Mouse (Mus musculus) frontal cortex, adult (tissue): ENCODE measurements around the gene Pde8b.

ENCODE experiments used
- ATAC-seq: cut with Nextera tagmentation; 2 replicates; pipeline ENCODE4 v1.9.2; 2017; ENCODE audit warnings: mild to moderate bottlenecking, moderate library complexity, mixed read lengths; ENCODE audit not compliant: low TSS enrichment

Gene Pde8b

GRCm38 (mm10) chr13:95140460-95141079 lies 109.6 kb downstream of the Pde8b start:
- ATAC-seq: no peak

DNA sequence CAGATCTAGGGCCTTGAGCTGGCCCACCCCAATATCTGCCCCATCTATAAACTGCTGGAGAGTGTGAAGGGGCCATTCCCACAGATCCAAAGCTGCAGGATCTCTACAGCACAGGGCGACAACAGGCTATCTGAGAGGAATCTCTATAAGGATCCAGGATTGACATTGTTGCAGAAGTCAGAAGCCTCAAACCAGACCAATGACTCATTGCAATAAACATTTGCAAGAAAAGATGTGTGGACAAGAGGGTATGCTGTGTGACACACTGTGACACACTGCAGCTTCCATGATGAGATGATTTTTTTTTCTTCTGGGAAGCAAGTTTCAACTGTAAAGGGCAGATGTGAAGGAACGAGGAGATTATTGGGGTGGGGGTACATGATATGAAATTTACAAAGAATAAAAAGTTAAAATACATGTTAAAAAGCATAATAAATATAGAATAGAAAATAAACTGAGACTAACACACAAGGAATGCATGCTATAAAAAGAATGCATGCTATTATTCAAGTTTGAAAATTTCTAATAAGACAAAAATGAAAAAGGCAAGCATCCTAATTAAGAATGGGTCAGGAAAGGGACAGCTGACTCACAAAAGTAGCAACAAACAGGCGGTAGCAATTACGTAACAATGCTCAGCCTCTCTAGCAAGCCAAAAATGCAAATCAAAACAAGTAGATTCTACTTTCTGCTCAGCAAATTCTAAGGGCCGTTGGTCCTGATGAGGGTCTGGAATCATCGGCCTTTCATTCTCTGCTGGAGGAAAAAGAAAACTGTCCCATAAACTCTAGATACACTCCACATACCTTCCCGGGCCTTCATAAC lies 114.6 kb downstream of the Pde8b start:
- 0 out of 2 replicates have a peak, but pooled peaks have one; percentile 13 for ATAC-seq

GRCm38 (mm10) chr13:95131848-95132247 lies 118.3 kb downstream of the Pde8b start:
- ATAC-seq: no peak

DNA sequence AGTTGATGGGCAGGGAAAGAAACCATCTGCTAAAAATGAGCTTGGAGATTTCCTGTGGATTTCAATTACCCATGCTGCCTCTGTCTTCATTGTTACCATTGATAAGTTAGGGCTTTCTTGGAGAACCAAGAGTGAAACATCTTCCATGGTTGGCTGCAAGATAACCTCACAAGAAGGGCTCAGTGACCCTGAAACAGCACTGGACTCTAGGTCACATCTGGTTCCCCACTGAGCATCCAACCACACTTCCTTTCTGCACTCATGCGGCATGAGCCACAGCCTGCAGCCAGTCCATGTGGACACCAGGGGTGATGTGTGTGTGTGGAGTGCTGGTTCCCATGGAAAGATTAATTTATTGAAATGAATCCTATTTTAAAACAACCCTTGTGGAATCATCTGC lies 119.1 kb downstream of the Pde8b start:
- ATAC-seq: no peak

- ATAC-seq: peak; percentile 5; the same call in 1 of the 2 replicates
Observed at GRCm38 (mm10) chr13:95127288-95127687, 122.8 kb downstream of the Pde8b start.

- peak; percentile 74 for ATAC-seq
Observed at GRCm38 (mm10) chr13:95126801-95127200, 123.3 kb downstream of the Pde8b start.

- ATAC-seq: no peak
Observed at GRCm38 (mm10) chr13:95125546-95126215, 124.5 kb downstream of the Pde8b start.

- no peak for ATAC-seq
Observed at GRCm38 (mm10) chr13:95120570-95120969, 129.6 kb downstream of the Pde8b start.

DNA sequence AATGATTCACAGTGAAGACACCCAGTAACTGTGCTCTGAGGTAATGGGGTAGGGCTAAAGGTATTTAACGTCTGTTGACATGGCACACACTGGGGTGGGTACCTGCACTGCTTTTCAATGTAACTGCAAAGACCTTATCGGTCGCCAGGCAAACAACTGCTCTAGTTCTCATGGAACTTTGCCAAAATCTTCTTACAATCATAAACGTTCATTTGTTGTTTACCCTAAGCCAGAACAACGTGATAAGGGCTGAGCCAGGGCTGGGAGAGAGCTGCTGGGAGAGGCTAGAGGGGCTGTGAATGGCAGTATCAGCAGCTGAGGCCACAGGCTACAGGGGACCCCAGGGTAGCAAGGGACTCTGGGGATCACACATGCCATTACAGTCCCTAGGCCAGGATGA lies 136.4 kb downstream of the Pde8b start:
- no peak for ATAC-seq

GRCm38 (mm10) chr13:95109555-95109954 lies 140.6 kb downstream of the Pde8b start:
- ATAC-seq: no peak

- ATAC-seq: peak; percentile 11; the same call in 1 of the 2 replicates
Observed at GRCm38 (mm10) chr13:95108035-95108434, 142.1 kb downstream of the Pde8b start.

GRCm38 (mm10) chr13:95104865-95105264 lies 145.3 kb downstream of the Pde8b start:
- no peak for ATAC-seq

DNA sequence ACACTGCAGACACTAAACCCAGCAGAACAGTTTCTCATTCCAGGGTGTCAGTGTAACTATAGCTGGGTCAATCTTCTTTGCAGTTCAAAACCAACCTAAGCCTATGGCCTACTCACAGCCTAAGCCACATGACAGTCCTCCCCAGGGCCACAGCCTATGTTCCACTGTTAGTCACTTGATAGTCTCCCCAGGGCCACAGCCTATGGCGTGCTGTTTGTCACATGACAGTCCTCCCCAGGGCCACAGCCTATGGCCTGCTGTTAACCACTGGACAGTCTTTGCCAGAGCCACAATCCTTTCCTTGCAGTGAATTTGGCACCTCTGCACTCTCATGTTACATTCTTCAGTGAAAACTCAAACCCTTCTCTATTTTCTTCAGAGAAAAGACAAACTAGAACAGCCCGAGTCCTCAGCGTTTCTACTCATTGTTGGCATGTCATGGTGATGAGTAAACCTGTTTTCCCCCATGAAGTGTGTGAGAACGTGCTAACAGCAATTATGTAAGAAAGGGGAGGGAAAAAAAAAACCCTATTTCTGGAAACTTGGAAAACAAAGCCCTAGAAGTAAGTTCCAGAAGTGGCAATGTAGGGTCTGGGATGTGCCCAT lies 147.0 kb downstream of the Pde8b start:
- ATAC-seq: peak; percentile 65

GRCm38 (mm10) chr13:95101315-95101714 lies 148.8 kb downstream of the Pde8b start:
- no peak for ATAC-seq

DNA sequence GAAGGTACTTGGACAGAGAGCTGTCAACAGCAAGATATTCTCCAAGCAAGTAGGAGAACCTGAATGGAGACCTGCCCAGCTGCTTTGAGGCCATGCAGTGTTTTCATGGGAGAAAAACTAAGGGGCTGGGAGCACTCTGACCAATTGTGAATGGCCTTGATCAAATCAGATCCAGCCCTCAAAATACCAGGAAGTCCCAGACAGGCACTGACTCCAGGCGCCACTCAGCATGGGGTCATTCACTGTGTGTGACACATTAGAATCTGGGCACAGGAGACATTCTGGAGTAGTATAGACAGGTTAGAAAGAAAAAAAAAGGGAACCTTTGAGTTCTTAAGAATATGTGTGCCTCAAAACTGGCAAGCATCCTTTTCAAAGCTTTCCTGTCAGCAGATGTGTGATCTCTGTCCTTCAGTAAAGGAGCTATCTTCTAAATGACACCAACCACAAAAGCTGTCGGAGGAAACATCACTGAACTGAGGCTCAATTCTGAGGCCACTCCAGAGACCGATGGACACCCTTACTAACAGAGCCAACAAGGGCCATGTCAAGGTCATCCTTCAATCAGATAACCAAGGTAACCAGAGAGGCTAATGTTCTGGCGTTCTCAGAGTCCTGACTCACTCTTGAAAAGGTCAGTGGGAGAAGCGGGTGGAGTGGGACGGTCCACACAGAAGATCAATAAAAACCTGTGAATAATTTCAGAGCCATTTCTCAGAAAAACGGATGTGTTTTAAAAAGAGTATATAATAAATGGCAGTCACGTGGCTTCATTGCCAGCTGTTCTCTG lies 151.0 kb downstream of the Pde8b start:
- no peak for ATAC-seq

- ATAC-seq: no peak
Observed at GRCm38 (mm10) chr13:95096646-95097045, 153.5 kb downstream of the Pde8b start.

GRCm38 (mm10) chr13:95095860-95096259 lies 154.3 kb downstream of the Pde8b start:
- peak; percentile 53 for ATAC-seq

DNA sequence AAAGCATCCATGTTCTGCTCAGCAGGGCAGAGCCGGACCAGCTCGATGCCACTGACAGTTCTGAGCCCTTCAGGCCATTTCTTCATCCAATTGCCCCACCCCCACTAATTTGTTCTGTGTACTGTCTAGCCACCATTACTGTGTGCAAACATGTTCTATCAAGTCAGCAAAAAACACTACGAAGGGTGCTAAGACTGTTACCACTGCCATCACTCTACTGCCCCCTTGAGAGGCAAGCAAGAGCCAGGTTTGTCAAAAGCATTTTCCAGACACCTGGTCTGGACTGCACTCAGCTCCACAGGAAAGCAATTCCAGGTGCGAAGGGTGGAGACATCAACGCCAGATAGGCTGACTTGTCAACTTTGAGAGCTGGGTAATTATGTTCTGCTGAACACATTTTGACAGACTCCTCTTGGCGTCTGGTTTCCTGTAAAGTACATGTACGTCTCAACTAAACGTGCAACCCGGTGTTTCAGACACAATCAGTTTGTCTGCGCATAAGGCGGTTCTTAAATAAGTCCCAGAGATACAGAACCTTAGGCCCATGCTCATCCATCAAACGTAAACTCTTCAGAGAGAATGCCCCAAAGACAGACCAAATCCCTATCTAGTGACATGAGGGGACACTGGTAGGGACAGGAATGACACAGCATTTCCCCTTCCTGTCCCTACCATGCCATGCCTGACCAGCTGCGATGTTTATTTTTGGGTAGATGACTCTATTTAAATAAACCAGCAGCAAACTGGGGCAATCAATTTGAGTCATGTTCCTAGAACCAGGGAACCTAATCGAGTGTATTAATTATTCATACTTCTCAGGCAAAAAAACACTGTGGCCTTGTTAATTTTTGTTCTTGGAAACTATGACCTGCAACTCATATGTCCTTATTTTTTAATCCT lies 158.3 kb downstream of the Pde8b start:
- ATAC-seq: no peak

DNA sequence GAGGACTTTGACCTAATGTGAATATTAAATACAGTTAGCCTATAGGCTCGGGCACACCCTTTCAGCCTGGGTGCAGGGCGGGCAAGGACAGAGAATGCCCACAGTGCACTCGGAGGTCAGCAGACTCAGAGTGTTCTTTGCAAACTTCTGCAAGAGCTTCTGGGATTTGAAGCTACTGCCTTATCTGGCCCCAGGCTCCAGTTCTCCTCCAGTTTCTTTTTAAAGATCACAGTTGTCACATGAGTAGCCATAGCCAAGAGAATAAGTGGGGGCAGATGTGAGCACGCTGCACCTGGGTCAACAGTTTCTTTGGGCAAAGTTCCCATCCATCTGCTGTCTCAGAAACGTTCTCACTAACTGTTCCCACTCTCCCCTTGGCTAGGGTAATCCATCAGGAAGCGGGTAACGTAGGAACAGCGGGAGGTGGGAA lies 162.8 kb downstream of the Pde8b start:
- ATAC-seq: peak; percentile 24

DNA sequence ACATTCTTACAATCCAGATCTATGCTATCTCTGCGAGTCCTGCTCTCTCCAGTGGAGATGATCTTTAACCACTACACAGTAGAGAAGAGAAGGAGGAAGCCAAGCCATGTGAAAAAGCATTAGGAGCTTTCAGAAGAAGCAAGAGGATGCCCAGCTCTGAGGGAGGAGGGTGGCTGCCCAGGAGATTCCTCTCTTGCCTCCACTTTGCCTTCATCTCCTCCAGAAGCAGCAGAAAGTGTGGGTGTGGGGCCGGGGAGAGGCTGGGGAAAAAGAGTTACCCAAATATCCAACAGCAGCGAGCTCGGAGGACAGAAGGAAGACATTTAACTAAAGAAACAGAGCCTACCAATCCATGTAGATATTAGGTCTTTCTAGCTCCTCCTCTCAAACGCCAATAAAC lies 164.1 kb downstream of the Pde8b start:
- ATAC-seq: peak; percentile 16; the same call in 1 of the 2 replicates
